Mouse (Mus musculus): ENCODE measurements around the gene Slc9a9. TPM values are rescaled to one million over a fixed set of nuclear protein-coding genes. Genes with fewer than 3 reads are reported as not detected.
A peak's percentile ranks its signal among the peaks of the same experiment; 100 is the strongest.

Slc9a9 gene
- polyA plus RNA-seq, 1 experiment from 2014 or later: 5.1 TPM

DNA sequence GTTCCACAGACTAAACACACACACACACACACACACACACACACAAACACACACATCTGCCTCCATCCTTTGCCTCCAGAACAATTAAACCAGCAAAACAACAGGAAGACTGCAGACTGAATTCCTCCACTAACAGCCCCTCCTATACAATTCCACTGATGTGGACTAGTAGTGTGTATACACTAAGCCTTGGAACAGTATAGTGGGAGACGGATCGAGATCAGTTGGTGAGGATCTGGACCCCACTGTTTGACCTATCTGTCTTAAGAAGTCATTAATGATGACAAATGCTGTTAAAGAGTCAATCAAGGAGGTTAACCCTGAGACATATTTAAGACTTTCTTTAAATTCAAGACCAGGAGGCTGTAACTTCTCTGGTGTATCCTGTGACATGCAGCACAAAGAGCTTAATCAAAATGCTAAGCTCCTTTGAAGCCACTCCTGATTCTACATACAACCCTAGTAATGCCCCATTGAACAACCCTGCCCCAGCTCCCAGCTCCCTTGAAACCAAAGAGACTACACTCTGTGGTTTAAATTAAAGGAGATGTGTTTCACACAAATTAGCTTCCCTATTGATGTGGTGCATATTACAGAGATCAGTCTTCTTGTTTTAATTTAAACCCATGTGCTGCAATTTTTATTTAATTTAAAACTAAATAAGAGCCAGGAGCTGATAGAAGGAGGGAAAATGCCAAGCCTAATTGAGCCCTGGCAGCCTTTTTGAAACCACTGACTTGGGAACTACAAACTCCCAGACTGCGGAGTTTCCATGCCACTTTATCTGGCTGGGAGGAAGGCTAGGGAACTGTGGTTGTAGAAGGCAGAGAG, 364.6 kb downstream of the Slc9a9 start:
- H3K27me3 ChIP-seq: no peaks in the 10 kb centered on the region; the same call in 1 of the 2 replicates
- H3K4me2 ChIP-seq: no peak overlapping the region
- no peak overlapping the region for H3K4me3 ChIP-seq
- H3K9ac ChIP-seq: no peak overlapping the region
- H3K4me1 ChIP-seq (replicated peaks): no peaks in the 10 kb centered on the region
- 79% methylated on average over 3 of the region's 3 CpGs for WGBS
- H3K9me3 ChIP-seq: no peaks in the 10 kb centered on the region
- ATAC-seq (ENCODE audit: low FRiP score, low read depth): no peak
- H3K27ac ChIP-seq (replicated peaks): no peak overlapping the region
- H3K36me3 ChIP-seq: no peaks in the 10 kb centered on the region

DNA sequence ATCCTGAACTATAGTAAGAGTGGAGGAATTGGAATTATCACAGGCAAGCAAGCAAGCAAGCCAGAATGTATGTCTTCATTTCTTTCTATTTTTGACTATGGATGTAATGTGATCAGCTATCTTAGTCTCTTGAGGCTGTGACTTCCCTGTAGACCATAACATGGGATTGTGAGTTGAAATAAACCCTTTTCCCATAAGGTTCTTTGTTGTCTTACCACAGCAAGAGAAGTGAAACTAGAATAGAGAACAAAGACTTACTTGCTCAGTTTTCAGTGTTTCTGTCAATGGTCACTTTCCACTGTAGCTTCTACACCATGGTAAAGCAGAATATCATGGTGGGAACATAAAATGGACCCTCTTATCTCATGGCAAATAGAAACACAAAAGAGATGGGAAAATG, 366.5 kb downstream of the Slc9a9 start:
- H3K9me3 ChIP-seq: no peaks in the 10 kb centered on the region
- no peak for ATAC-seq (ENCODE audit: low FRiP score, low read depth)
- H3K4me2 ChIP-seq: no peak overlapping the region
- no peaks in the 10 kb centered on the region; the same call in 1 of the 2 replicates for H3K27me3 ChIP-seq
- H3K36me3 ChIP-seq: no peaks in the 10 kb centered on the region
- no peak overlapping the region for H3K27ac ChIP-seq (replicated peaks)
- no peaks in the 10 kb centered on the region for H3K4me1 ChIP-seq (replicated peaks)
- no peak overlapping the region for H3K4me3 ChIP-seq
- no peak overlapping the region for H3K9ac ChIP-seq

DNA sequence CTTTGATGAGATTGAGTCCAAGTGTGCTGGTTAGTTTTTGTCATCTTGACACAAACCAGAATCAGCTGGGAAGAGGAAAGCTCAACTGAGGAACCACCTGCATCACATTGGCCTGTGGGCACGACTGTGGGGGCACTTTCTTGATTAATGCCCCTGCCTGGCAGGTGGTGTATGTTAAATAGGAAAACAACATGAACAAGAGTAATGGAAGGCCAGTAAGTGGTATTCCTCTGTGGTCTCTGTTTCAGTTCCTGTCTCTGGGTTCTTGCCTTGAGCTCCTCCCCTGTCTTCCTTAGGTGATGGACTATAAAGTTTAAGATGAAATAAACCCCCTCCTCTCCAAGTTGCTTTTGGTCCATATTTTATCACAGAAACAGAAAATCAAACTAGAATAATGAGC, 372.7 kb downstream of the Slc9a9 start:
- H3K9me3 ChIP-seq: no peaks in the 10 kb centered on the region
- no peaks in the 10 kb centered on the region for H3K4me1 ChIP-seq (replicated peaks)
- no peak overlapping the region for H3K27ac ChIP-seq (replicated peaks)
- WGBS: 62% methylated on average over 1 of the region's 1 CpGs
- no peak overlapping the region for H3K9ac ChIP-seq
- no peak overlapping the region for H3K4me2 ChIP-seq
- no peak overlapping the region for H3K4me3 ChIP-seq
- no peaks in the 10 kb centered on the region for H3K27me3 ChIP-seq
- H3K36me3 ChIP-seq: no peaks in the 10 kb centered on the region
- ATAC-seq (ENCODE audit: low FRiP score, low read depth): no peak

DNA sequence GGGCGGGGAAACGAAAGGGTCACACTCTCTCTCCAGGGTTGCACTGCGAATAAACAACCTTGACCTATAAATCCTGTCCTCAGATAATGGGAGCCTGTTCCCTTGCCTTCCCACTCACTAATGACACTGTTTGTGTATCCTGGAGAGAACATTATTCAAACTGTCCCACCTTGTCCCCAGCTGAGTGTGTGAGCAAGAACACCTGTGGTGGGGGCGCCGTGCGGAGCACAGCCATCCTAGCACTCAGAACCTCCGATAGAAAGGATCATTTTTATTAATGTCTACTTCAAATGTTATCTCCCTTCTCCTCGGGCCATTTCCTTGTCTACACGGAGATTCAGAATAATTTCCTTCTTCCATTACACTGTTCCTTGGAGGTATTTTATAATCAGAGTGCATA, 382.5 kb downstream of the Slc9a9 start:
- ATAC-seq (ENCODE audit: low FRiP score, low read depth): no peak
- H3K4me3 ChIP-seq: no peak overlapping the region
- no peaks in the 10 kb centered on the region for H3K36me3 ChIP-seq
- H3K9me3 ChIP-seq: no peaks in the 10 kb centered on the region
- H3K27ac ChIP-seq (replicated peaks): no peak overlapping the region
- H3K4me2 ChIP-seq: no peak overlapping the region
- no peak overlapping the region for H3K9ac ChIP-seq
- 69% methylated on average over 9 of the region's 9 CpGs for whole genome bisulfite sequencing
- H3K4me1 ChIP-seq (replicated peaks): no peaks in the 10 kb centered on the region
- H3K27me3 ChIP-seq: no peaks in the 10 kb centered on the region

DNA sequence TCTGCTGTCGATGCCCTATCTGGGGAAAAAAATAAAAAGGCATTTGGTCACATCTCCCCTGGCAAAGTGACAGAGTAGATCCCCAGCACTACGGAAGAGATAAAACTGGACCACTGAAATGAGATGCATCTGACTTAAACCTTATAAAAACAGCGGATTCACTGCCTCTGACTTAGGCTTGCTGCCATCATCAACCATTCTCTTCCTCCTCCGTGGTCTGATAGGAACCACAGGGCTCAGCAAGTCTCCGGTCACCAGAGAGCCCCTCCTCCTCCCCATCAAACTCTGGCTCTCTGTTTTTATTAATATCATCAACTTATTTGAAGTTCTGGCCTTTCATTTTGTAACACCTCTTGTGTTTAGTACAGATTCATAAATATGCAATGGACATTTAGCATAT, 383.5 kb downstream of the Slc9a9 start:
- no peak overlapping the region for H3K27ac ChIP-seq (replicated peaks)
- no peak for ATAC-seq (ENCODE audit: low FRiP score, low read depth)
- H3K4me2 ChIP-seq: no peak overlapping the region
- whole genome bisulfite sequencing: 82% methylated on average over 5 of the region's 5 CpGs
- no peak overlapping the region for H3K4me3 ChIP-seq
- no peaks in the 10 kb centered on the region for H3K36me3 ChIP-seq
- no peaks in the 10 kb centered on the region for H3K9me3 ChIP-seq
- no peaks in the 10 kb centered on the region for H3K27me3 ChIP-seq
- H3K4me1 ChIP-seq (replicated peaks): no peaks in the 10 kb centered on the region
- H3K9ac ChIP-seq: no peak overlapping the region

DNA sequence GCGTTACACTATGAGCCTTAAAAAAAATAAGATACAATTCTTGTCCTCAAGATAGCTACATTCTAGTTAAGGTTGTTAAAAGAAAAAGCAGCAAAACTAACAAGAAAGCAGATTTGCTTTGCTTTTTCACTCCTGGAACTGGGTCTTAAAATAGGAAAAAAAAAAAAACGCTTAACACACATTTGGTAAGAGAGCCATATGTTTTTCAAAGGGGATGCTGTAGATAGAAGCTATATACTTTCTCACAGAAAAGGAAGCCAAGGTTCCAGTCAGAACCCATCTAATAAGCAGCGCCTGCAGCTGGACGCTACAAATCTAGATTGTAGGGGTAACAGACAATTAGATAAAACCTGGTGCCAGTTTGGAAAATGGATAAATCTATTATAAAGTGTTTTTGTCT, 386.1 kb downstream of the Slc9a9 start:
- no peak overlapping the region for H3K4me2 ChIP-seq
- no peak for ATAC-seq (ENCODE audit: low FRiP score, low read depth)
- no peaks in the 10 kb centered on the region for H3K27me3 ChIP-seq
- no peak overlapping the region for H3K4me3 ChIP-seq
- no peak overlapping the region for H3K27ac ChIP-seq (replicated peaks)
- H3K9me3 ChIP-seq: no peaks in the 10 kb centered on the region
- no peaks in the 10 kb centered on the region for H3K4me1 ChIP-seq (replicated peaks)
- no peak overlapping the region for H3K9ac ChIP-seq
- WGBS: 88% methylated on average over 4 of the region's 4 CpGs
- H3K36me3 ChIP-seq: no peaks in the 10 kb centered on the region

DNA sequence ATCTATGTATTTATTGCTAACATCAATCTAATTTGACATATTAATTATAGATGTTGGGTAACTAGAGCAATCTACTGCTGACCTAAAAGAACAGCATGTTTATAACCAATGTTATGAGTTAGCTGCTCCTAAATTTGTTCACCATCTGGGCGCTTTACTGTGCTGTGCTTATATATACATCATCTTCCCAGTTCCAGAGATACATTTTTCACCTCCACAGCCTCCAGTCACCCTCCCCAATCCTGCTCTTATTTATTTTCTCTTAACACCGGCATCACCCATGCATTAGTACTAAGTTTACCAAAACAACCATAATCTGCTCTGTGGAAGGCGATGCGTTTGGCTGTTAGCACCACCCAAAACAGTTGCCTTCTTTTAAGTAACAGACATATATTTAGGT, 391.0 kb downstream of the Slc9a9 start:
- 91% methylated on average over 4 of the region's 4 CpGs for WGBS
- Histone ChIP-seq H3K4me1 (replicated peaks) (no peaks in the 10 kb centered on the region), H3K9ac (no peak overlapping the region), H3K4me3 (no peak overlapping the region), H3K36me3 (no peaks in the 10 kb centered on the region), H3K9me3 (no peaks in the 10 kb centered on the region), H3K27me3 (no peaks in the 10 kb centered on the region), H3K4me2 (no peak overlapping the region), H3K27ac (replicated peaks) (no peak overlapping the region)
- no peak for ATAC-seq (ENCODE audit: low FRiP score, low read depth)

DNA sequence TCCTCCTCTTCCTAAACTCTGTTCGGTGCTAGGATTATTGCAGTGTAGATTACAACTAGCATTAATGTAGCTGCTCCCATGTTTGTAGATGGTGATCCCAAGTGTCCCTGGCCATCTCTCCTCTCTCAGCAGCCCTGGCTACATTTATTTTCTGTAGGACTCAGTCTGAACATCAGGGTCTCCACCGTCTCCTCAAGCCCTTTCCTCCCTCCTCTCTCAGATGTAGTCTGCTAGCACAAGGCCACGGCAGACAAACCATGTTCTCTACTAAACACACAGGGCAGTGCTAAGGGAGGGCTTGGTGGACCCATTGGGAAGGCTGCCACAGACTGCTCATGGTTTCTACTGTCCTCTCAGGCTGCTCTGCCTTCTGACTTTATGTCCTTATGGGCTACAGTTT, 397.3 kb downstream of the Slc9a9 start:
- H3K4me1 ChIP-seq (replicated peaks): peaks cover 5% of the 10 kb centered on the region; the same call in 1 of the 2 replicates
- no peak overlapping the region for H3K4me2 ChIP-seq
- no peak overlapping the region for H3K4me3 ChIP-seq
- H3K9me3 ChIP-seq: no peaks in the 10 kb centered on the region
- ATAC-seq (ENCODE audit: low FRiP score, low read depth): no peak
- no peaks in the 10 kb centered on the region for H3K36me3 ChIP-seq
- no peak overlapping the region for H3K27ac ChIP-seq (replicated peaks)
- no peak overlapping the region for H3K9ac ChIP-seq
- 83% methylated on average over 2 of the region's 3 CpGs for WGBS
- no peaks in the 10 kb centered on the region for H3K27me3 ChIP-seq

DNA sequence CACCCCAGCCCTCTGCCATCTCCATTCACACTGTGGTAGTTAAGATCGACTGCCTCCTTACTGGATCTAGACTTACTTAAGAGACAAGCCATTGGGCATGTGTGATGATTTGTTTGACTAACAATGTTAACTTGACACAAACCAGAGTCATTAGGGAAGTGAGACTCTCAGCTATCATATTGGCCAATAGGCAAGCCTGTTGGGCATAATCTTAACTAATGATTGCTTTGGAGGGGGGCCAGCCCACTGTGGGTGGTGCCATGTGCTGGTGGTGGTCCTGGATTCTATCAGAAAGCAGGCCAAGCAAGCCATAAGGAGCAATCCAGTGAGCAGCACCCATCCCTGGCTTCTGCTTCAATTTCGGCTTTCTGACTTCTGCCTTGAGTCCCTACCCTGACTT, 398.8 kb downstream of the Slc9a9 start:
- H3K9ac ChIP-seq: no peak overlapping the region
- no peak overlapping the region for H3K4me3 ChIP-seq
- ATAC-seq (ENCODE audit: low FRiP score, low read depth): no peak
- no peak overlapping the region for H3K27ac ChIP-seq (replicated peaks)
- H3K36me3 ChIP-seq: no peaks in the 10 kb centered on the region
- no peaks in the 10 kb centered on the region for H3K9me3 ChIP-seq
- peaks cover 6% of the 10 kb centered on the region for H3K4me1 ChIP-seq (replicated peaks)
- no peaks in the 10 kb centered on the region for H3K27me3 ChIP-seq
- 92% methylated on average over 2 of the region's 2 CpGs for WGBS
- no peak overlapping the region for H3K4me2 ChIP-seq

DNA sequence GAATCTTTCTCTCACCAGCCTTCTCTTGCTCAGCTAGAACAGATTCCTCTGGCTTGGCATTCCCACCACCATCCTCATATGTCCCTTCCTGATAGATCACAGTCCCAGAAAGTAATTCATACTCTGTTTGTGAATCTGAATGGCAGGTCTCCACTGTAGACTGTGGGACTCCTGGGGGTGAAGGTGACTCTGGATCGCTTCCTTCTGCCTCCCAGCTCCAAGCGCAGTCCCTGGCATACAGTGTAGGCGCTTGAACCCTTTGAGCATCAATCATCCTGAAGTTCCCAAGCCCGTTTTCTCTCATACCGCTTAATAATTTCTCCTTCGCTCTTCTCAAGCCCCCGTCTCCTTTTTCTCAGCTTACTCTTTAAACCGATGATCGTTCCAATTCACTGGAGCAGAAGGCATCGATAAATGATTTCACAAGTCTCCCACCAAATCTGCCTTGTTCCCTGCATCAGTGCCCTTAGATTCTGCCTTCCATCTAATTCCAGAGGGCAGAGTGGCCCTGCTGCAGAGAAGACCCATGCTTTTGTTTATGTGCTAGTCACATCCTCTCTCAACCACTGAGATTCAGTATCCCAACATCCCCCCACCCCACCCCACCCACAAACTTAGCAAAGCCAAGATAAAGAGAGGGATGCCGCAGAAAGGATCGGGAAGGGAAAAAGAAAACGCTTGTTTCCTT, 401.3 kb downstream of the Slc9a9 start:
- peaks cover 18% of the 10 kb centered on the region for H3K4me1 ChIP-seq (replicated peaks)
- H3K36me3 ChIP-seq: no peaks in the 10 kb centered on the region
- H3K4me2 ChIP-seq: 0 out of 2 replicates have a peak overlapping the region, but pooled peaks have one; percentile 12
- ATAC-seq (ENCODE audit: low FRiP score, low read depth): no peak; the same call in 1 of the 2 replicates
- H3K4me3 ChIP-seq: no peak overlapping the region
- WGBS: 53% methylated on average over 13 of the region's 13 CpGs
- no peaks in the 10 kb centered on the region for H3K27me3 ChIP-seq
- peak overlapping the region; percentile 53; the same call in 1 of the 2 replicates for H3K27ac ChIP-seq (replicated peaks)
- H3K9me3 ChIP-seq: no peaks in the 10 kb centered on the region
- no peak overlapping the region for H3K9ac ChIP-seq

DNA sequence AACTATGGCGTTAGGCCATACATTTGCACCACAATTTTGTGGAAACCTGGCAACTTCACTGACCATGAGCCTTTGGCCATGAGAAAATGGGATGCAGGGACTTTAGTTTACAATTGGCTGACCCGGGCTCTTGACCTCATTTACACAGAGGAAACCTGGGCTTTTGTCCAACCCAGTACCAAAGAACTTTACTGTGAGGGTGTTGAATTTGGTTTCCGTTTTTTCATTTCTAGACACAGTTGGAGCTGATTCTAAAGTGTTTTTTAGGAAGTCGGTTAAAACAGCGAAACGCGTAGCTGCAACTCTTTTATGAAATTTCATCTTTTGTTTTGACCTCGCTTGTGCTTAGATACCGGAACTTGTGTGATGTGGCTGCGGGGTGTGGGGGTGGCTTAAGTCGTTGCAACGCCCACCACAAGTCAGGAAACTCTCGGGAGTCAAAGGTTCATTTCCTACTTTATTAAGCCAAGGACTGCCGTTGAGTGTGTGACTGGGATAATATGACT, 402.8 kb downstream of the Slc9a9 start:
- Histone ChIP-seq H3K9ac (no peak overlapping the region), H3K36me3 (no peaks in the 10 kb centered on the region), H3K27me3 (no peaks in the 10 kb centered on the region), H3K9me3 (no peaks in the 10 kb centered on the region), H3K4me3 (no peak overlapping the region), H3K4me2 (no peak overlapping the region), H3K4me1 (replicated peaks) (peaks cover 21% of the 10 kb centered on the region), H3K27ac (replicated peaks) (0 out of 2 replicates have a peak overlapping the region, but pooled peaks have one; percentile 53)
- ATAC-seq (ENCODE audit: low FRiP score, low read depth): 0 out of 2 replicates have a peak, but pooled peaks have one; percentile 42
- WGBS: 65% methylated on average over 14 of the region's 14 CpGs

DNA sequence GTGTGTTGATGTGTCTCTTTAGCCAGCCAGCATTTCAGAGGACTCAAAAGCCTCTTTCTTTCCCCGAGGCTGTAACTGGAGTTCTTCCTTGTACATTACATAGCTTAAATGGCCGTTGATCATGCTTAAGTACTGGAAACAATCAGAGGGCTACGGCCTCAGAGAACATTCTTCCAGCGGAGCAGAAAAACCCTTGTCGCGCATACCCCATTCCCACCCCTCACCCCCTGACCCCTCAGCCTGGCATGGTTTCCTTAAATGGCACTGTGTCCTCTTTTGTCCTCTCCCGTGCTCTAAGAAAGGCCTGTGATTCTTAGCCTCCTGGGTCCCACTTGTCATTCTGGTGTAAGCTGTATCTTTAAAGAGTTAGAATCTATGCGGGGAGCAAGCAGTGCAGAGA, 404.0 kb downstream of the Slc9a9 start:
- H3K9ac ChIP-seq: no peak overlapping the region
- H3K4me2 ChIP-seq: no peak overlapping the region
- no peaks in the 10 kb centered on the region for H3K36me3 ChIP-seq
- ATAC-seq (ENCODE audit: low FRiP score, low read depth): no peak
- no peaks in the 10 kb centered on the region for H3K27me3 ChIP-seq
- WGBS: 17% methylated on average over 8 of the region's 8 CpGs
- H3K9me3 ChIP-seq: no peaks in the 10 kb centered on the region
- H3K4me3 ChIP-seq: no peak overlapping the region
- peak overlapping the region; percentile 32; the same call in 1 of the 2 replicates for H3K27ac ChIP-seq (replicated peaks)
- peaks cover 21% of the 10 kb centered on the region for H3K4me1 ChIP-seq (replicated peaks)
